Mouse (Mus musculus) layer of hippocampus, adult 9-10 months (tissue): ENCODE data around the gene Ssr1.

Experiments
- DNase-seq: peaks from one replicate; pipeline ENCODE4 v3.0.0; 2022; ENCODE audit warnings: low spot score

The Ssr1 gene

GRCm38 (mm10) chr13:37944306-37944705, 49.7 kb downstream of the Ssr1 start:
- no peak for DNase-seq

DNA sequence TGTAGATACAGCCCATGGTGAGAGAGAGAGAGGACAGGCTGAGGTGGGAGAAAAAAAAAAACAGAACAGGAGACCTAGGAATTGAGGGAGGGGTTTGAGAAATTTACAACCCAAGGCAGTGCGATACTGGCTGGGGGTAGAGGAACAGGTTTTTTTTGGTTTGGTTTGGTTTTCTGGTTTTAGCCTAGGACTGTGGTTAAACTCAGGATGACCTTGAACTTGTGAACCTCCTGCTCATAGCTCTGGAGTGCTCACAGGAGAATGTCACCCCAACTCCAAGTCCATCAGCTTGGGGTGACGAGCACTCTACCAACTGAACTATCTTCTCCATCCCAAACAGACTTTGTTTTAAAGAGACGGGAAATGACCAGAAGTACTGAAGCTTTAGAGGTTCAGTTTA, 50.6 kb downstream of the Ssr1 start:
- no peak for DNase-seq

DNA sequence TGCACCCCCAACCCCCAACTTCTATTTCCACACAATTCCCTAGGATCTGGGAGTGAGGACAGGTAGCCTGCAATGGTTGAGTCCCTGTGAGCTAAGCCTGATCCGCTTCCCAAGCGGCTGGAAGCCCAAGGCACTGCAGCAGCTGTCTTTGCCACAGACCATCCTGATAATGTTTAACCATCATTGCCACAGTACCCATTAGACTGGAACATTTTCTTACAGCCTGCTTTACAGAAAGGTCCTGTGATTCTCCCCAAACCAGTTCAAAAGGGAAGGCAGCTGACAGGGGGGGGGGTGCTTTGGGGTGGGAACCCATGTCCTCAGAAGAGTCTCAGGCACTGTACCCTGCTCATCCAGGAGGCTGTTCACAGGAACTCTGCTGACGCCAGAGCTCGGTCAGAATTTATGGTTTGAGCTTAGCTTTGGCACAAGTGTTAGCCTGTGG, 51.1 kb downstream of the Ssr1 start:
- DNase-seq: no peak

DNA sequence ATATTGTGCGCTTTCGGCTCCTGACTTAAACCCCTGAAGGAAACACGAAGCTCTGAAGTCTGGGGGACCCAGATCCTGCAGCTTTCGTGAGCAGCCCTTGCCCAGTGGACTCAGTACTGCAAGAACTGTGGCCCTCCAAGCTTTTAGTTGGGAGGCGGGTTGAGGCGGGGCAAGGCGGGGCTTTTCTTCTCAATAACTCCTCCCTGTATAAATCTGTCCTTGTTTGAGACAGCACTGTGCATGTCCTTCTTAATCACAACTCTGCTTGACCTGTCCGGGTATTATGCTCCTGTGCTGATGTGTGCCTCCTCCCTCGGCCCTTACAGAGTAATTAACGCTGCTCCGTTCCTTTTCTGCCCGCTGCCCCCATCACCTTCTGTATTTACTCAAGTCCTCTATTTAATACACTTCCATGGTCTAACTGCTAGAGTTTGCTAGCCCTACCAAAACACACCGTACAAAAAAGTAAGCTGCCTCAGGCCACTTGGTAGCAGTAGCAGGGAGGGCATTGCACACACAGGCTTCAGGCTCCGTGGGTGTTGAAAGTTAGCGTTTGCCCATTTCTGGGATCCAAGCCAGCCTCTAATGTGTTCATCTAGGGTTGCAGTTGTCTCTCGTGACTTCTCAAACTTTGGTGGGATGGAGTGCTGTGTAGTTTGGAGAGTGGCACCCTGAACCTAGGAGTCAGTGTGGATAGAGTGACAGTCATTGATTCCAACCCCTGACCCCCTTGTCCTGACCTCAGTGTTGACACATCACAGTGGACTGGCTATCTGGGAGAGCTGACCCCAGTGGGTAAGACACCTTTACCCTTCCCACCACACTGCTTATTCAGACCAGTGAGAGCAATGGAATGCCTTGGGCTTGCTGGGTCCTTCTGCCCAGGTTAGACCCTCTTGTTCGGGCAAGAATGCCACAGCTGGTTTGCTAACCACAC, 51.8 kb downstream of the Ssr1 start:
- DNase-seq: no peak

DNA sequence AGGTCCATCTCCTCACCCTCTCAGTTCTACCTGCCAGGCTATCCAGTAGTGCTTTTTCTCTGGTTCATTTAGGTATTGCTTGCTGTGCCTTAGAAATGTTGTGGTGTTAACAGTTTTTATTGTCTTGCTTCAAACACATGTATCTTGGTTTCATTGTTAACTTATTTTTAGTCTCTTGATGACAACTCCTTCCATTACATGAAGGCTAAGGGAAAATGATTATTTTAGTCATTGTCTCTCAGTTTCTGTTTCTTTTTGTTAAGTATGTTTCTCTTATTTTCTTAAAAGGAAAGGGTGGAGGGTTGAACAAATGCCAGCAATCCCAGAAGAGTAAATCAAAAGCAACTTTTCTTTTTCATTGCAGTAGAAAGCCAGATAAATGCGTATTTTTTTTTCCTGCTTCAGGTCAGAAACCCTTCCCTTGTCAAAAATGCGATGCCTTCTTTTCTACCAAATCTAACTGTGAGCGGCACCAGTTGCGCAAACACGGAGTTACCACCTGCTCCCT, 52.8 kb downstream of the Ssr1 start:
- no peak for DNase-seq

- DNase-seq: no peak
Observed at GRCm38 (mm10) chr13:37940649-37941048, 53.4 kb downstream of the Ssr1 start.

- no peak for DNase-seq
Observed at GRCm38 (mm10) chr13:37940167-37940566, 53.9 kb downstream of the Ssr1 start.

DNA sequence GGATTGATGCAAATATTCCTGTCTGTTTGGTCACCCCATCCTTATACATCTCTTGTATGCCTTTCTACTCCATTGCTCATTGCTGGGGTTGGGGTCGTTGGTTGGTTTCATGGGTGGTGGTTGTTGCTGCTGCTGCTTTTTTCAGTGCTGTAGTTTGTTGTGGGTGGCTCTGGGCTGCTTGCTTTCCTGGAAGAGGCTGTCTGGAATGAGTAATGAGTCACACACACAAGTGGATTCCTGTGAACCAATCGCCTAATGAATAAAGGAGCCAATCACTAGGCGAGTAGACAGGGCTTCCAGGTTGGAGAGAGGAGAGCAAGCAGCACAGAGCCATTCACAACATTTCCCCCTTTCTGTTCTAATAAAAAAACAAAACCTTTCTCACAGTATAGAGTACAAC, 57.7 kb downstream of the Ssr1 start:
- no peak for DNase-seq

GRCm38 (mm10) chr13:37934920-37935319, 59.1 kb downstream of the Ssr1 start:
- DNase-seq: no peak

GRCm38 (mm10) chr13:37934075-37934474, 59.9 kb downstream of the Ssr1 start:
- DNase-seq: no peak

DNA sequence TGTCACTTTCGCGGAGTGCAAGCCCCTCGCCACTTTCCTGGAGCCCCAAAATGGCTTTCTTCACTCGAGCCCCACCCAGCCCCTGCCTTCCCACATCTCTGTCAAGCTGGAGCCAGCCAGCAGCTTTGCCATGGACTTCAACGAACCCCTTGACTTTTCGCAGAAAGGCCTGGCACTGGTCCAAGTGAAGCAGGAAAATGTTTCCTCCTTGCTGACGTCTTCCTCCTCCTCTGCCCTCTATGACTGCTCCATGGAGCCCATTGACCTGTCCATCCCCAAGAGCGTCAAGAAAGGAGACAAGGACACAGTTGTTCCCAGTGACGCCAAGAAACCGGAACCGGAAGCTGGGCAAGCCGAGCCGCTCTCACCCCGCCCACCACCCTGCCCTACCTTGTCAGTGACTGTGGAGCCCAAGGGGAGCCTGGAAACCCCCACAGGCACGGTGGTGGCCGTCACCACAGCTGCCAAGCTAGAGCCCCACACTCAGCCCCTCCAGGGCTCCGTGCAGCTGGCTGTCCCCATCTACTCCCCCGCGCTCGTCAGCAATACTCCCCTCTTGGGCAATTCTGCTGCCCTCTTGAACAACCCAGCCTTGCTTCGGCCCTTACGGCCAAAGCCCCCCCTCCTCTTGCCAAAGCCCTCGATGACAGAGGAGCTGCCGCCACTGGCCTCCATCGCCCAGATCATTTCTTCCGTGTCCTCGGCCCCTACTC, 62.7 kb downstream of the Ssr1 start:
- no peak for DNase-seq

- DNase-seq: no peak
Observed at GRCm38 (mm10) chr13:37930621-37931020, 63.4 kb downstream of the Ssr1 start.

DNA sequence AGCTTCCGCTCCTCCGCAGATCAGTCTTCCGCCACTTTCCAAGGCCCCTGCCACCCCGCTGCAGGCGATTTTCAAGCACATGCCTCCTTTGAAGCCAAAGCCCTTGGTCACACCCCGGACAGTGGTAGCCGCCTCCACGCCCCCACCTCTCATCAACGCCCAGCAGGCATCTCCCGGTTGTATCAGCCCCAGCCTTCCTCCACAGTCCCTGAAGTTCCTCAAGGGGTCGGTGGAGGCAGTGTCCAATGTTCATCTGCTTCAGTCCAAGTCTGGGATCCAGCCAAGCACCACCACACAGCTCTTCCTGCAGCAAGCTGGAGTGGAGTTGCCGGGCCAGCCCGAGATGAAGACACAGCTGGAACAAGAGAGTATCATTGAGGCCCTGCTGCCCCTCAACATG, 63.9 kb downstream of the Ssr1 start:
- DNase-seq: no peak

GRCm38 (mm10) chr13:37929532-37929931, 64.5 kb downstream of the Ssr1 start:
- DNase-seq: no peak

DNA sequence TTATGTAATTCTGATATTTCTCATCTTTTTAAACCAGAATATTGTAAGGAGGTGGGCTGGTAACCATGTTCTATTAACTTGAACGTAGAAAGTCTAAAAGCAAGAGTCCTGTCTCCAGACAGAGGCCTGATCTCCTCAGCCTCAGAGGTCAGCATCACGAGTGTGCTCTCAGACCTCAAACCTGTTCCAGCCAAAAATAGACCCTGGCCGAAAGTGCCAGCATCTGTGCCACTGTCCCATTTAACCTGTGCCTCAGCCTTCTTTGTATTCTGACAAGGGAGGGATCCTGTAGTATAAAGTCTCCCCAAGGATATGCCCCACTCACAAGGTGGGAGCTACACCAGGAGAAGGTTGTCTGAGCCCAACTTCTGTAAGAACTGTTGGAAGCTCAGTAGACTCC, 67.6 kb downstream of the Ssr1 start:
- DNase-seq: no peak

GRCm38 (mm10) chr13:37924461-37924948, 69.5 kb downstream of the Ssr1 start:
- no peak for DNase-seq

GRCm38 (mm10) chr13:37923643-37924460, 70.2 kb downstream of the Ssr1 start:
- no peak for DNase-seq

DNA sequence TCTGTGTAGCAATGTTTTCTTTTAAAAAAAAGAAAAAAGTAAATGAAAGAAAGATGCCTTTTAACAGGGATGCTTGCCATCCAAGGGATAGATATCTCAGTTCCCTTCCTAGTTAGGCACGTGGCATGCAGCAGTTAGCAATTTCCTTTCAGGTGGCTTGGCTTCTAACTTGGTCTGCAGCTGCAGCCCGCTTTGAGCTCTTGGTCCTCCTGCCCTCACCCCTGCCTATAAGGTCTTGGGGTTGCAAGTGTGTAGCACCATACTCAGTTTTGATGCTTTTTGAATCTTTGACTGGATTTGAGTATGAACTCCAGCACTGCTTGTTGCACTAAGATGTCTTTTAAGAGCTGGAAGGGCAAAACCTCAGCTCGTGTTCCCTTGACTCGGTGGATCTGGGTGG, 70.9 kb downstream of the Ssr1 start:
- DNase-seq: no peak

DNA sequence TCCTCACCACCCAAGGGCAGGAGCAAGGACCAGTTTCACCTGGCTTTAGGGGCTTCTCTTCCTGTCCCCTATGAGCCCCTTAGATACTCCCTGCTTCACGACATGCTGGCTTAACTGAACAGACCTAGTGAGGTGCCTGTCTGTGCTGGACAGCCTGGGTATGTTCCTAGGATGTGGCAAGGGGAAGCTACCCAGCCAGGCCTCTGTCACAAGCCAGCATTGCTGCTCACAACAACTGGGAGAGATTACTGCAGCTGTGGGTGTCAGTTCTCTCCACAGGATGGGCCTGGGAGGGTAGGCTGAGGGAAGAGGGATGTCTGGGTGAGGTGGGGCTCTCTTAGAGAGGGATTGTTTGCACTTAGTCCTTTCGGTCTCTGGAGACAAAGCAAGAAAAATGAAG, 73.3 kb downstream of the Ssr1 start:
- no peak for DNase-seq

GRCm38 (mm10) chr13:37919711-37920277, 74.2 kb downstream of the Ssr1 start:
- no peak for DNase-seq
